Mouse (Mus musculus) layer of hippocampus, adult 2 months (tissue): ENCODE measurements around the gene Usp4. TPM values are rescaled to one million over a fixed set of nuclear protein-coding genes. Genes with fewer than 3 reads are reported as not detected.

Source experiments
- DNase-seq, 2 experiments: peaks; one replicate each; pipeline ENCODE4 v3.0.0; 2022; ENCODE audit warnings: low spot score in 2 of 2
- H3K27ac ChIP-seq: fragments of 200-600 bp; 2 replicates; pipeline ENCODE4 v1.8.1; 2022
- H3K4me3 ChIP-seq: fragments of 200-600 bp; 2 replicates; pipeline ENCODE4 v1.8.1; 2022; ENCODE audit warnings: mild to moderate bottlenecking
- CTCF ChIP-seq: fragments of 200-600 bp; conservative IDR thresholded peaks from 2 replicates; pipeline ENCODE4 v1.8.1; 2022; ENCODE audit warnings: antibody characterized with exemption, mild to moderate bottlenecking, moderate library complexity
- total RNA-seq, 2 experiments: library from RNA; stranded (reverse); gene quantifications; 2 replicates each; pipeline ENCODE4 v1.2.3; 2021

Gene Usp4
- total RNA-seq, 2 experiments from 2014 or later = 106 to 112 TPM

DNA sequence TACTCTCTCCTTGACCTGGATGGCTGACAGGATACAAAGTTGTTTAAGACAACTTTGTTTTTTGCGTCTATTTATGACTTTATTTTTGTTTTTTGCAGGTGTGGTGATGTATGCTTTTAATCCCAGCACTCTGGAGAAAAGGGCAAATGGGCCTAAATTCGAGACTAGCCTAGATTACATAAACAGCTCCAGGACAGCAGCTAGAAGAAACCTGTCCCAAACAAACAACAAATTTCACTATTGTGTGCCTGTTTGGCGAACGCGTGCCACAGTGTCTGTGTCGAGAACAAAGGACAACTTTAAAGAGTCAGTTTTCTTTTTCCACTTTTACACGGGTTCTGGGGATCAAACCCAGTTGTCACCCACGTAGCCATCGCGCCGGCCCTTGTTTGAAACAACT is 629 bp upstream of the Usp4 start:
- no peak for TF ChIP-seq CTCF
- Histone ChIP-seq H3K4me3 (peak overlapping the region; percentile 99), H3K27ac (peak overlapping the region; percentile 98)
- no peak for DNase-seq

DNA sequence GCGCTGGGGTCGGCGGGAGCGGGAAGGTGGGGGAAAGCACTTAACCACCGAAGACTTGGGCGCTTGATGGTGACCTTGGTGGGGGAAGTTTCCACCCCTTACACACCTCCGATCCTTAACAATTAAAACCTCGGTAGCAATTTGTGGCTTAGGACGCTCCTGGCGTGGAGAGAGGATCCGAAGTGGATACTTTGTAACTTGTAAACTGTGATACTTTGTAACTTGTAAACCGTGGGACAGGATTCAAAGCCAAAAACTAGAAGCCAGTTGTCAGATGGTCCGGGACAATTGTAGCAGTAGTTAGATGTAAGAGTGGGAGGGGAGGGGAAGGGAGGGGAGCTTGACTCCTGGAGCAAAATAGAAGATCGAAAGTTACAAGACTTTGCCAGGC is 632 bp downstream of the Usp4 start:
- peak overlapping the region; percentile 99 for H3K4me3 ChIP-seq
- DNase-seq = no peak
- peak overlapping the region; percentile 98 for H3K27ac ChIP-seq
- TF ChIP-seq CTCF = no peak

GRCm38 (mm10) chr9:108349727-108350126 is 2.1 kb downstream of the Usp4 start:
- H3K4me3 ChIP-seq = no peak overlapping the region
- no peak for DNase-seq
- no peak for TF ChIP-seq CTCF
- no peak overlapping the region for H3K27ac ChIP-seq

GRCm38 (mm10) chr9:108378234-108378633 is 30.6 kb downstream of the Usp4 start:
- no peak overlapping the region for H3K4me3 ChIP-seq
- no peak for DNase-seq
- H3K27ac ChIP-seq = no peak overlapping the region
- no peak for TF ChIP-seq CTCF

- no peak for DNase-seq
- no peak for TF ChIP-seq CTCF
- Histone ChIP-seq H3K4me3 (no peak overlapping the region), H3K27ac (no peak overlapping the region)
Observed at GRCm38 (mm10) chr9:108378736-108379135, 31.1 kb downstream of the Usp4 start.

- DNase-seq = no peak
- TF ChIP-seq CTCF = no peak
- Histone ChIP-seq H3K4me3 (no peak overlapping the region), H3K27ac (no peak overlapping the region)
Observed at GRCm38 (mm10) chr9:108379294-108379693, 31.6 kb downstream of the Usp4 start.

- DNase-seq = no peak
- no peak overlapping the region for H3K4me3 ChIP-seq
- no peak overlapping the region for H3K27ac ChIP-seq
- TF ChIP-seq CTCF = no peak
Observed at GRCm38 (mm10) chr9:108381382-108381781, 33.7 kb downstream of the Usp4 start.

DNA sequence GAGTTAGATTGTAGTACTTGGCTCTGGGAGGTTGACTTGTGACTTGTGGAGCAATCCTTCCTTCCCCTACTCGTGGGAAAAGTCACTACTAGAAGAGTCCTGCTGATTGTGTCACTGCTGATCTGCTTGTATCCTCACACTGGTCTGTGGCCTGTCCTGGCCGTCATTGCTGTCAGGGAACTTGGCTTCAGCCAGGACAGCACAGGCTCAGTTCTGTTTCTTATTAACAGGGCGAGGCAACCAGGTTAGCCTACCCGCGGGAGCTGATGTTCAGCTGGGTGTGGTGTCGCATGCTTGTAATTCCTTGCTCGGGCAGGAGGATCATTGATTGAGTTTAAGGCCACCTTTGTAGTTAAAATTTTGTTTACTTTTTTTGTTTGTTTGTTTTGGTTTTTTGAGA is 37.4 kb downstream of the Usp4 start:
- Histone ChIP-seq H3K27ac (no peak overlapping the region), H3K4me3 (no peak overlapping the region)
- no peak for TF ChIP-seq CTCF
- DNase-seq = no peak

- no peak for DNase-seq
- TF ChIP-seq CTCF = no peak
- Histone ChIP-seq H3K4me3 (no peak overlapping the region), H3K27ac (no peak overlapping the region)
Observed at GRCm38 (mm10) chr9:108386816-108387215, 39.2 kb downstream of the Usp4 start.

GRCm38 (mm10) chr9:108388601-108389000 is 40.9 kb downstream of the Usp4 start:
- Histone ChIP-seq H3K27ac (peak overlapping the region; percentile 15), H3K4me3 (no peak overlapping the region)
- no peak for TF ChIP-seq CTCF
- no peak for DNase-seq

GRCm38 (mm10) chr9:108389220-108389619 is 41.6 kb downstream of the Usp4 start:
- Histone ChIP-seq H3K4me3 (no peak overlapping the region), H3K27ac (peak overlapping the region; percentile 52)
- peak; percentile 14 to 19 for DNase-seq
- TF ChIP-seq CTCF = peak; percentile 55

GRCm38 (mm10) chr9:108392676-108393075 is 45.0 kb downstream of the Usp4 start, which contains the start of gene 1700102P08Rik:
TSS of gene 1700102P08Rik (plus strand) at chr9:108392805.
- Histone ChIP-seq H3K27ac (no peak within 1 kb of the TSS), H3K4me3 (no peak within 1 kb of the TSS)
- TF ChIP-seq CTCF = no peak
- DNase-seq = no peak

DNA sequence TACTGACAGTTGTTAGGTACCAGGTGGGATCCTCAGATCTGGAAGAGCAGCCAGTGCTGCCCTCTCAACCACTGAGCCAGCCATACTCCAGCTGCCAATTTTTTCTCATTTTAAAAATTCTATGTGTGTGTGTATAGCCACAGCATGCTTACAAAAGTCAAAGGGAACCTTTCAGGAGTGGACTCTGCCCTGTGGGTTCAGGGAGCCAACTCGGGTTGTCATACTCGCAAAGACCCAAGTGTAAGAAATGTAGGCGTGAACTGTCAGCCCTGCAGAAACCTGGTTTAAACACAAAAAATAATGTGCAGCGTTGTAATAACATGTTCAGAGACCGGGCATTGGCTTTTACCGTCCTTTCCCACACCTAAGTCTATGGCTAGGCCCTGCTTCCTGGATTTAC is 46.5 kb downstream of the Usp4 start:
- Histone ChIP-seq H3K4me3 (no peak overlapping the region), H3K27ac (no peak overlapping the region)
- DNase-seq = no peak
- TF ChIP-seq CTCF = no peak

DNA sequence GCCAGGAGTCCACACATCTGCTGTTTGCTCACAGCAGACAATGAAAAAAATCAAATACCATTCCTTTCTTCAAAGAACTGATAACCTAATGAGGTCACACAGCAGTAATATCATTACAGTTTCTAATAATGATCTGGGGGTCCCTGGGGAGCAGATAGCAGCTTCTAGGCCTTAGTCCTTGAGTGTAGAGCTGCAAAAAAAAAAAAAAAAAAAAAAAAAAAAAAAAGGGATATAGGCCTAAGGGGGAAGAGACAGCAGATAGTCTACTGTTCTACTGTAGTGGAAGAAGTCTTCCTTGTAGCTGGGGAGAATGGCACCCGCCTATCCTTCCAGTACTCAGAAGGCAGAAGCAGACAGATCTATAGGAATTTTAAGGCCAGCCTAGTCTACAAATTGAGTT is 47.8 kb downstream of the Usp4 start:
- DNase-seq = no peak
- TF ChIP-seq CTCF = no peak
- no peak overlapping the region for H3K4me3 ChIP-seq
- H3K27ac ChIP-seq = no peak overlapping the region

DNA sequence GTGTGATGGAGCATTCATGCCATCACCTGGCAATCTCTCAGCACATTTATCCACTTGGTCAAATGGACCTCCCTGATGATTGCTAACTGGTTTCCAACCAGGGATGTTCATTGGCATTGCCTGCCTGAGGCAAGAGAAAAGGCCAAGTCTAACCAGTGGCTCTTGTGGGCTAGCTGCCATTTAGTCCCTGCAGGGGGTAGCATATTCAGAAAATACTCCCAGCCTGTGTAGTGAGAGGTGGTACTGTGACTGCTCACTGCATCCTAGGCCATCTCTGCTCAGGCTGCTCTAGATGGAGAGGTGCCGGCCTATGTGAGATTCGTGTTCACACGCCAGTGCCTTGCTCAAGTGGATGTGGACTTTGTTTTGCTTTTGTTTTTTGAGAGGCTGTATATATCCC is 50.7 kb downstream of the Usp4 start:
- Histone ChIP-seq H3K27ac (no peak overlapping the region), H3K4me3 (no peak overlapping the region)
- no peak for DNase-seq
- no peak for TF ChIP-seq CTCF
